Mouse (Mus musculus) C2C12 (cell line): Measurements from ENCODE around the gene Dmrta2.

Experiments used
- CEBPB ChIP-seq: IDR thresholded peaks from one replicate; pipeline ENCODE4 v1.6.1; 2011; ENCODE audit warnings: low read depth, mild to moderate bottlenecking, control low read depth, moderate library complexity
- CTCF ChIP-seq: IDR thresholded peaks from one replicate; pipeline ENCODE4 v1.5.1; 2011; ENCODE audit not compliant: control insufficient read depth, insufficient read depth, insufficient read length
- FOSL1 ChIP-seq: IDR thresholded peaks from one replicate; pipeline ENCODE4 v1.8.0; 2011; ENCODE audit warnings: mild to moderate bottlenecking, low read length; ENCODE audit not compliant: poor library complexity, insufficient read depth, severe bottlenecking
- MAX ChIP-seq: IDR thresholded peaks from one replicate; pipeline ENCODE4 v1.6.1; 2011; ENCODE audit warnings: mild to moderate bottlenecking, control low read depth
- MYOD1 ChIP-seq: IDR thresholded peaks from one replicate; pipeline ENCODE4 v1.6.1; 2011; ENCODE audit warnings: low read depth; ENCODE audit not compliant: control insufficient read depth, insufficient read length
- MYOG ChIP-seq: IDR thresholded peaks from one replicate; pipeline ENCODE4 v1.6.1; 2011; ENCODE audit not compliant: control insufficient read depth, insufficient read length; ENCODE audit errors: extremely low read depth
- USF1 ChIP-seq: IDR thresholded peaks from one replicate; pipeline ENCODE4 v1.6.1; 2011; ENCODE audit warnings: low read depth, mild to moderate bottlenecking, control low read depth, moderate library complexity

DNA sequence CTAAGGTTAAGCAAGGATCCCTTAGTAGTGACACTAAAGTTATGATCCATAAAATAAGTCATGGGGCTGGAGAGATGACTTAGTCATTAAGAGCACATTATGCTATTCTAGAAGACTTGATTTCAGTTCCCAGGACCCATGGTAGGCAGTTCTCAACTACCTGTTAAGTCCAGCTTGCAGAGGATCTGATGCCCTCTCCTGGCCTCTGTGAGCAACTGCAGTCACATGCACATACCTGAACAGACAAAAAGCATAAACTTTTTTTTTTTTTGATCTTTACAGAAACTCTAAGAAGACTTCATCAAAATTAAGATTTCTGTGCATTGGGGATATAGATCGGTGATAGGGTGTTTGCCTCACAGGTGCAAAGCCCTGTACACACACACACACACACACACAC is 47.4 kb upstream of the Dmrta2 start:
- TF ChIP-seq FOSL1 (no peak), CTCF (no peak), MYOD1 (no peak), USF1 (no peak), MAX (no peak), CEBPB (no peak), MYOG (no peak)
